Mouse (Mus musculus) thymus, postnatal 4 days (tissue): ENCODE data around the gene Gm13420.
"Not testable (repeated sequence)": the region's sequence is repeated elsewhere in the genome, so short reads cannot be mapped to it uniquely, and the experiment has no call there.

Experiments
- DNase-seq: peaks from one replicate; pipeline ENCODE4 v3.0.0; 2021

Gm13420 gene

GRCm38 (mm10) chr2:29737209-29737925, 14.1 kb downstream of the Gm13420 start:
- no peak for DNase-seq

- no peak for DNase-seq
Measured at GRCm38 (mm10) chr2:29735708-29736107, 15.8 kb downstream of the Gm13420 start.

DNA sequence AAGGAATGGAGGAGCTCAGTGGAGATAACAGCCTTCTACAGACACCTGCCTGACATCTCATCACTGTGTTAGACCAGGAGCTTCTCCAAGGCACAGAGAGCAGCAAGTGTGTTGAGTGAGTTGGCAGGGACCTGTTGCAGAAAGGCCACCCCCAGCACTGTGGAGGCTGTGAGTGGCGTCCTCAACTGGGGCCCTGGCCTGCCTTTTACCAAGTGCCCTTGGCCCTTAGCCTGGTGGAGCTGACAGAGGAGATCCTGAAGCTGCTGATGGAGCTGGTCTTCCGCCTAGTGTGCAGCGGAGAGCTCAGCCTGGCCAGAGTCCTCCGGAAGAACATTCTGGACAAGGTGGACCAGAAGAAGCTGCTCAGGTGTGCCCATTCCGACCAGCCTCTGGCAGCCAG, 18.1 kb downstream of the Gm13420 start:
- no peak for DNase-seq

DNA sequence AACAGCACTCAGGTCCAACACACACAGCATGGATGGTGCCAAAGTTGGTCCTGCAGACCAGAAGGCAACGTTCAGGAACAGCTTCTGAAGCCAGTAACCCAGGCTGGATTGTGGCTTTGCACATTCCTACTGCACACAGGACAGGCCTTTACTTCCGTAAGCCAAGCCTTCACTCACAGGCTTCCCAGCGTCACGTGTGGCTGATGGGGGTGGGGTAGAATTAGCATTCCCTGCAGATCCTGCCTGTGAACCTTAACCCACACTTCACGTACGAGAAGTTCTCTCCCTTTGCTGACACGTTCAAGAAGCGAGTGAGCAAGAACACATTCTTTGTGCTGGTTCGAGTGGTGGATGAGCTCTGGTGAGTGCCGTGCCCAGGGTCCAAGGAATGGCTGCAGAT, 18.9 kb downstream of the Gm13420 start:
- DNase-seq, result no peak

- peak; percentile 73 for DNase-seq
Measured at GRCm38 (mm10) chr2:29731545-29731944, 19.9 kb downstream of the Gm13420 start.

DNA sequence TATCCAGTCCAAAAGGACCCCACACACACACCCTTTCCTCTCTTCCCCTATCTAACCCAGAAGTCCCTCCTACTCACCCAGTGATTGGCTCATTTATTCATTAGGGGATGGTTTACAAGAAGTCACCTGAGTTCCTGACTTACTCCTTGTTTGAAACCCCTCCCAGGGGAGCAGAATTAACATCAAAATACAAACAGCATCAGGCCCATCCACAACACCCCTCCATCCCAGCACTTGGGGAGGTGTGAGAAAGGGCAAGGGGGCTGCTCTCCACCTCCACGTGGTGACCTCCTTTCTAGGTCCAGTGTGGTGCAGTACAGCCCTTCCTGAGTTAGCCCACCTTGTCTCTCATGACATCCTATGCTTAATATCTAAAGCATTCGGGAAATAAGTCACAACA, 22.0 kb downstream of the Gm13420 start:
- DNase-seq, result no peak

GRCm38 (mm10) chr2:29724664-29725365, 26.7 kb downstream of the Gm13420 start:
- peak; percentile 50 for DNase-seq

- no peak for DNase-seq
Measured at GRCm38 (mm10) chr2:29723132-29723531, 28.4 kb downstream of the Gm13420 start.

GRCm38 (mm10) chr2:29718581-29718980, 32.9 kb downstream of the Gm13420 start:
- DNase-seq, result peak; percentile 51

DNA sequence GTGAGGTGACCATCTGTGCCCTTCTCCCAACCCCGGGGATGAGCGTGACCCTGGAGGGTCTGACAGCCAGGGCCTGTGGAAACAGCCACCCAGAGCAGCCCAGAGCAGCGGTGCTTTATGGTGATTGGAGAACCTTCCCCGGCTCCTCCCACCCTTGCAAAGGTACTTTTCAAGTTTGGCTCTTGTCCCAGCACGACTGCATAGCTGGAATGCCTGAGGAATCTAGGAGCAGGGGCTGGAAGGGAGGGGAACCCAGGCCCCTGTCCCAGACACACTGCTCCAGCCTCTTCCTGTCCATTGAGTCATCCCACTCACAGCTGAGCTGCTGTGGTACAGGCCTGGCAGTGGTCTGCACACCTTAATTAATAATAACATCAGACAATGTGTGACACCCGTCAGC, 34.8 kb downstream of the Gm13420 start:
- no peak for DNase-seq

DNA sequence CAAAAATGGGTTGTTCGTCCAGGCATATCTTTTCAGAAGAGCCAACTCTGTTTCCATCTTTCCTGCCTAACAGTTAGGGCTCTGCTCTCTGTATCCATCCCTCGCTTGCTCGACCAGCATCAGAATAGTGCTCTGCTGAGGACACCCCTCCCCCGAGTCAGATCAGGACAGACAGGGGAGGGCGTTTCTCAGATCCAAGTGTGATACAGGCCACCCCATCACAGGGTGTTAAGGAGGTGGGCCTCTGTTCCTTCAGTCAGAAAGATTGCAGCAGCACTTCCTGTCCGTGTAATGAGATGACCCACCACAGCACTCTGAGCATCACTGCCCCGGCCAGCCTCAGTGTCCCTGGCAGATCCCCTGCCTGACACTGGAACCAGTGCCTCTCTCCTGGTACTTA, 35.3 kb downstream of the Gm13420 start:
- DNase-seq, result no peak

- no peak for DNase-seq
Measured at GRCm38 (mm10) chr2:29714127-29714526, 37.4 kb downstream of the Gm13420 start.

DNA sequence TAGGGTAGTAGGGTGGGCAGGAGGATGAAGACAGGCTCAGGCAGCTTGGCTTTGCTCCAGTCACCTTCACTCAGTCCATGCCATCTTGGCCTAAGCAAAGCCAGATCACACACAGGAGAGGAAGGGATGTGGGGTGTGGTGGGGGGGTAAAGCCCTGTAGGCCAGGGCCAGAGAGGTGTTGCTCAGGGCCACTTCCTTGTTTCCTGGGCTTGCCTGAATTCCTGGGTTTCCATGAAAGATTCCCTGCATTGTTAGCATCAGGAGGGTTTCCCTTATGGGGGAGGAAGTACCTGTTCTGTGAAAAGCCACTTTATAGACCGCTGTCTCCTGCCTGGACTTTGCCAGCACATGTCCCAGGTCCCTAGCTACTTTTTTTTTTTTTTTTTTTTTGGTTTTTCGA, 38.0 kb downstream of the Gm13420 start:
- DNase-seq, result no peak

- no peak for DNase-seq
Measured at GRCm38 (mm10) chr2:29711877-29712276, 39.6 kb downstream of the Gm13420 start.

GRCm38 (mm10) chr2:29711038-29711437, 40.4 kb downstream of the Gm13420 start:
- DNase-seq, result no peak

DNA sequence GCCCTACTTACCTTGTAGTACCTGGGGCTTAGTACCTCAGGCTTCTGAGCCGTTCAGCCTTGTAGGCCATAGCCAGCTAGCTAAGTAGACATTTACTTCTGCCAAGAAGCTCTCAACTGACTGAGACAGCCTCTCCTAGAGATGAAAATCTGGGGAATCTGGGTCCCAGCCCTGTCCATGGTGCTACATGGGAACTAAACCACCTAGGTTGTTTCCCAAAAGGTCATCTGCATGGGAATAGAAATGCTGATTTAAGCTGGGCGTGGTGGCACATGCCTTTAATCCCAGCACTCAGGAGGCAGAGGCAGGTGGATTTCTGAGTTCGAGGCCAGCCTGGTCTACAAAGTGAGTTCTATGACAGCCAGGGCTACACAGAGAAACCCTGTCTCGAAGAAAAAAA, 43.3 kb downstream of the Gm13420 start:
- not testable (repeated sequence) for DNase-seq

DNA sequence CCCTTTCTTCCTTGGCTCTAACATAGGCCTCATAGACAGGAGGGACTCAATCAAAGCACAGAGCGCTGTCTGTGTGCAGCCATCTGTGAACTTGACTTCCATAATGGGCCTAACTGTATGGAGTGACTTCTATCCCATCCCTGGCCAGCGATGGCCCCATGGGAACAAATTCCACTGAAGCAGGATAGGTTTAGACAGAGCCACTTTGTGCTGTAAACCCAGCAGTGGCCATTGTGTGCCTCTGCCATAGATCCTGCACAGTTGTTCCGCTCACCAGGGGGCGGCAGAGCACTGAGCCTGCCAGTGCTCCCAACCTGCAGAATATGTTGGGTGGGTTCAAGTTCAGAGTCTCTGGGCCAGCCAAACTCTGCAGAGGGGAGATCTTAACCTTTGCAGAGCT, 43.8 kb downstream of the Gm13420 start:
- DNase-seq, result peak; percentile 76

- DNase-seq, result no peak
Measured at GRCm38 (mm10) chr2:29706726-29707620, 44.5 kb downstream of the Gm13420 start.

DNA sequence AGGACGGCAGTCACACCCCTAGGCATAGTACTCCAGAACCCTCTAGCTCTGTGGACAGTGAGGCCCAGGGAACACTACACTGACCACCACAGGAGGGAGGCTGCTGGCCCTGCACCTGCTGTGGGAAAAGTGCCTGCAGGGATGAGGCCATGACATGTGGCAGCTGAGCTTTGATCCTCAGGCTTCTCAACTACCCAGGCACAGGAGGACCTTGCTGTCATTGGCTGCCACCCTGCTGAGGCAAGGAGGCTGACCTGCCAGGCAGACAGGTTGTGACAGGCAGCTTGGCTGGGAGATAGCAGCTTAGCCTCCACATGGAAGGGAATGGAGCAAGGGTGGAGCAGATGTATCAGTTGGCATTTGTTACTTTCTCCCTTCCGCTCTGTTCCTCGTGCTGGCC, 46.0 kb downstream of the Gm13420 start:
- no peak for DNase-seq

DNA sequence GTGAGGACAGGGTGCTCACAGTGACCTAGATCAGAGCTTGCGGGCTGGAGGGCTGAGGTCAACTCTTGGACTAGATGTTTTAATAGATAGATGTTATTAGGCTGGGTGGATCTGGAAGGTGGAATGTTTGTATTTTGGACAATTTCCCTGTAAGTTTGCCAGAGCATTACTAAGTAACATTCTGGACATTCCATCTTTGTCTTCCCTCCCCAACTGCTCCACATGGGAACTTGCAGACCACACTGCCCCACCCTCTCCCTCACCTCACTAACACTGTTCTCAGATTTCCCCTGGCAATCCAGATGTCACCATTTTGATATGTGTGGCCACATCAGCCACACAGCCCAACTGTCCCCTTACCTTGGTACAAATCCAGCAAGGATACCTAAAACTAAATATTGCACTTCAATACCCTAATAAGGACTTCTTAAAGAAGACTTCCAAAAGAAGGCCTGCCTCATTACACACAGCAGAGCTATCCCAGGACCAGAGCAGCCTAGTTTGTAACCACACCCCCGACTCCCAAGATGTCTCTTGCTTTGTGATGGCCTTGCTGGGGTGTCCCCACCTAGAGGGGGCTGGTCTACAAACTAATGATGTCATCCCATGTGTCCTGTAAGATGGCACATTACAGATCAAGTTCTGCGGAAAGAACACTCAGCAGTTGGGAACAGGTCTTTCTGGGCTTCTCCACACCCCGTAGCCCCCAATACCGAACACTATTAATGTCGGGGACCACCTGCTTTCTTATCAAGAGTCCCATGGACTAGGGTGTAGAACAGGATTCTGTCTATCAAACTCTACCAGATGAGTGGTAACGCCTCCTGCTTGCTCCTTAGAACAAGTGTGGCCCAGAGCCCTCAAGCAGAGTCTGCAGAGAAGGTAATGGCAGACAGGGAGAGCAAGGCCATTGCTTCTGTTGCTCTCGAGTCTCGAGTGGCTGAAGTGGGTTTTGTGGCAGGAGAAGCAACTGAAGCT, 48.1 kb downstream of the Gm13420 start:
- DNase-seq, result no peak

DNA sequence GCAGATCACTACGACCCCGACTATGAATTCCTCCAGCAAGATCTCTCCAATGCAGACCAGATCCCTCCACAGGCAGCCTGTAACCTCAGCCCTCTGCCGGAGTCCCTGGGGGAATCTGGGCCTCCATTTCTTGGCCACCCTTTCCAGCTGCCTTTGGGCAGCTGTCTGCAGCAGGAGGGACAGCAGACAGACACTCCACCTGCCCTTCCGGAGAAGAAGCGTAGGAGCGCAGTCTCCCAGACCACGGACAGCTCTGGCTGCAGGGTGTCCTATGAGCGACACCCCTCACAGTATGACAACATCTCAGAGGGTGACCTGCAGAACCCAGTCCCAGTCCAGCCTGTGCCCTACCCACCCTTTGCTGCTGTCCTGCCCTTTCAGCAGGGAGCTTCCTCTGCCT, 49.3 kb downstream of the Gm13420 start:
- no peak for DNase-seq

DNA sequence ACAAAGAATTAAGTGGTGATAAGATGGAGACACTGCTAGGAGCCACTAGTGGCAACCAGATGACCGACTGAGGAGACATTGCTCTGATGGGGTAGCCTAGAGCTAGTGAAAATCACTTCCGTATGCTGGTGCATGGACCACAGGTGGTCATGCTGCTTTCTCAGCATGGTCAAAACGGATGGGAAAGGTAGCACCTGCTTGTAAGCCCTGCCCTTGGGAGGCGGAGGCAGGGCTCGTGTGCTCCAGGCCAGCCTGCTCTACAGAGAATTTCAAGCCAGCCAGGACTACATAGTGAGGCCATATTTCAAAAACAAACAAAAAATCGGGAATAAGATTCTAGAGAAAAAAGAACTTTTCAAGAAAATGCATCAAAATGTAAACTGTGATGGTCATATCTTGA, 50.1 kb downstream of the Gm13420 start:
- no peak for DNase-seq
